Mouse (Mus musculus) ES-Bruce4 (cell line): Measurements from ENCODE around the gene Prkag2. TPM values are rescaled to one million over a fixed set of nuclear protein-coding genes. Genes with fewer than 3 reads are reported as not detected.

Experiments used
- H3K27ac ChIP-seq: 2 replicates; pipeline ENCODE4 v1.5.1; 2012; ENCODE audit warnings: low read length, inconsistent platforms; ENCODE audit not compliant: insufficient read depth
- H3K27me3 ChIP-seq: 2 replicates; pipeline ENCODE4 v1.6.1; 2012; ENCODE audit warnings: mild to moderate bottlenecking, low read length, inconsistent platforms; ENCODE audit not compliant: control insufficient read depth, poor library complexity, insufficient read depth, severe bottlenecking
- H3K36me3 ChIP-seq: 2 replicates; pipeline ENCODE4 v1.6.1; 2012; ENCODE audit warnings: inconsistent platforms, mild to moderate bottlenecking, low read length, moderate library complexity; ENCODE audit not compliant: control insufficient read depth, poor library complexity, insufficient read depth, severe bottlenecking
- H3K4me1 ChIP-seq: one replicate; pipeline ENCODE4 v1.8.1; 2011; ENCODE audit warnings: low read length; ENCODE audit not compliant: control insufficient read depth, insufficient read depth
- H3K4me3 ChIP-seq: 2 replicates; pipeline ENCODE4 v1.5.1; 2011; ENCODE audit warnings: low read depth, mild to moderate bottlenecking, low read length
- H3K9ac ChIP-seq: 2 replicates; pipeline ENCODE4 v1.6.1; 2012; ENCODE audit warnings: low read depth, mild to moderate bottlenecking, inconsistent platforms; ENCODE audit not compliant: poor library complexity, severe bottlenecking
- H3K9me3 ChIP-seq: replicated peaks from 2 replicates; pipeline ENCODE4 v1.6.1; 2012; ENCODE audit warnings: mild to moderate bottlenecking, low read length, inconsistent platforms; ENCODE audit not compliant: control insufficient read depth, poor library complexity, insufficient read depth, severe bottlenecking
- CTCF ChIP-seq: IDR thresholded peaks from one replicate; pipeline ENCODE4 v1.8.1; 2011; ENCODE audit warnings: low read depth, low read length
- EP300 ChIP-seq: IDR thresholded peaks from 2 replicates; pipeline ENCODE4 v1.6.1; 2011; ENCODE audit warnings: low read depth, low read length; ENCODE audit not compliant: insufficient read depth
- POLR2A ChIP-seq: IDR thresholded peaks from one replicate; pipeline ENCODE4 v1.8.1; 2011; ENCODE audit warnings: low read length; ENCODE audit not compliant: insufficient read depth
- polyA plus RNA-seq: library from polyadenylated mRNA; stranded (reverse); fragments of >200 nt; gene quantifications from 2 replicates; pipeline ENCODE4 v1.2.4, GENCODE M21; 2011; ENCODE audit warnings: low read depth; ENCODE audit not compliant: missing spikeins, insufficient read depth, insufficient read length

Prkag2 gene
- polyA plus RNA-seq, 1 experiment = 22.0 TPM

DNA sequence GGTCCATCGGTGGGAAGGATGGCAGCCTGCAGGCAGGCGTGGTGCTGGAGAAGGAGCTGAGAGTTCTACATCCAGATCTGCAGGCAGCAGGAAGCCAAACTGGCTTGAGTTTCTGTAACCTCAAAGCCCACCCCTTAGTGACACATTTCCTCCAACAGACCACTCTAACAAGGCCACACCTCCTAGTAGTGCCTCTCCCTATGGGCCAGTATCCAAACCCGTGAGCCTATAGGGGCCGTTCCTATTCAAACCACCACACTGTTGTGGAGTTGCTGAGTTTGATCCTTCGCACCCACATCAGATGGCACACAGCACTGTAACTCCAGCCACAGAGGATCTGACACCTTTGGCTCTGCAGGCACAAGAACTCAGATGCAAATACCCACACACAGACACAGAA, 185.3 kb downstream of the Prkag2 start:
- TF ChIP-seq POLR2A (no peak), CTCF (no peak), EP300 (no peak)
- Histone ChIP-seq H3K27ac (no peak overlapping the region), H3K9ac (no peak overlapping the region), H3K9me3 (no peaks in the 10 kb centered on the region), H3K4me1 (no peaks in the 10 kb centered on the region), H3K4me3 (no peak overlapping the region), H3K36me3 (no peaks in the 10 kb centered on the region), H3K27me3 (no peaks in the 10 kb centered on the region)

GRCm38 (mm10) chr5:24913656-24914055, 186.8 kb downstream of the Prkag2 start:
- Histone ChIP-seq H3K4me1 (no peaks in the 10 kb centered on the region), H3K27ac (no peak overlapping the region), H3K4me3 (no peak overlapping the region), H3K9me3 (no peaks in the 10 kb centered on the region), H3K27me3 (no peaks in the 10 kb centered on the region), H3K9ac (no peak overlapping the region), H3K36me3 (no peaks in the 10 kb centered on the region)
- no peak for TF ChIP-seq EP300
- no peak for TF ChIP-seq CTCF
- no peak for TF ChIP-seq POLR2A

- H3K27me3 ChIP-seq = no peaks in the 10 kb centered on the region
- H3K36me3 ChIP-seq = no peaks in the 10 kb centered on the region
- peak overlapping the region; percentile 40 for H3K27ac ChIP-seq
- TF ChIP-seq CTCF (peak; percentile 52), EP300 (no peak)
- peak overlapping the region; percentile 70 for H3K4me3 ChIP-seq
- H3K9ac ChIP-seq = peak overlapping the region; percentile 85
- H3K9me3 ChIP-seq = no peaks in the 10 kb centered on the region
- H3K4me1 ChIP-seq = no peaks in the 10 kb centered on the region
Measured at GRCm38 (mm10) chr5:24908820-24909716, 191.4 kb downstream of the Prkag2 start.

DNA sequence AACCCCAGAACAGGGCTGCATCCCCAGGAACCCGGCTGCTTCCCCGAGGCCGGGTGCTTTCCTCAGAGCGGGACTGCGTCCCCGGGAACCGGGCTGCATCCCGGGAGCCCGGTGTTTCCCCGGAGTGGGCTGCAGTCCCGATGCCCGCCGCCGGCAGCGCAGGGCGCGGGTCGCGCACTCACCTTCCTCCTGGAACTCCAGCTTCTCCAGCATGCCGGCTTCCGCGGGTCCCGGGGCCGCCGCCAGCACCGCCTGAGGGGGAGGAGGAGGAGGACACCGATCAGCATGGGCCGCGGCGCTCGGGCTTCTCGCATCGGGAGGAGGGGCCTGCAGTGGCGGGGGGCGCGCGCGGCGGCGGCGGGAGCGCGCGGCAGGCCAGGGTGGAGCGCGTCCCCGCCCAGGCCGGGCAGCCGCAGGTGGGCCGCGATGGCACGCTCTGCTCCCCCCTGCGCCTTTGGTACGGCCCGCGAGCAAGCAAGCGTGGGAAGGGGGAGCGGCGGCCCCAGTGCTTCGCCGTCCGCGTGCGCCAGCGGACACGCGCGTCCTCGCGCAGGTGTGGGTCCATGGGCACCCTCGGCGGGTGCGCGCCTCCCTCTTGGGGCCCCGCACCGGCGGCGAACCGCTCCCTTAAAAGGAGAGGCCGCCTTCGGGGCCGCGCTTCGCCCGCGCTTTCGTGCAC, 192.2 kb downstream of the Prkag2 start:
- Histone ChIP-seq H3K27ac (no peak overlapping the region), H3K36me3 (no peaks in the 10 kb centered on the region), H3K9me3 (no peaks in the 10 kb centered on the region), H3K9ac (peak overlapping the region; percentile 85), H3K4me1 (no peaks in the 10 kb centered on the region), H3K27me3 (no peaks in the 10 kb centered on the region), H3K4me3 (peak overlapping the region; percentile 86)
- TF ChIP-seq EP300 (no peak), CTCF (no peak), POLR2A (no peak)

- H3K27ac ChIP-seq = no peak overlapping the region
- peak overlapping the region; percentile 85 for H3K9ac ChIP-seq
- no peaks in the 10 kb centered on the region for H3K4me1 ChIP-seq
- no peaks in the 10 kb centered on the region for H3K36me3 ChIP-seq
- H3K4me3 ChIP-seq = peak overlapping the region; percentile 86
- H3K9me3 ChIP-seq = no peaks in the 10 kb centered on the region
- no peaks in the 10 kb centered on the region for H3K27me3 ChIP-seq
- no peak for TF ChIP-seq POLR2A
- no peak for TF ChIP-seq CTCF
- TF ChIP-seq EP300 = no peak
Measured at GRCm38 (mm10) chr5:24907737-24908136, 192.7 kb downstream of the Prkag2 start.

DNA sequence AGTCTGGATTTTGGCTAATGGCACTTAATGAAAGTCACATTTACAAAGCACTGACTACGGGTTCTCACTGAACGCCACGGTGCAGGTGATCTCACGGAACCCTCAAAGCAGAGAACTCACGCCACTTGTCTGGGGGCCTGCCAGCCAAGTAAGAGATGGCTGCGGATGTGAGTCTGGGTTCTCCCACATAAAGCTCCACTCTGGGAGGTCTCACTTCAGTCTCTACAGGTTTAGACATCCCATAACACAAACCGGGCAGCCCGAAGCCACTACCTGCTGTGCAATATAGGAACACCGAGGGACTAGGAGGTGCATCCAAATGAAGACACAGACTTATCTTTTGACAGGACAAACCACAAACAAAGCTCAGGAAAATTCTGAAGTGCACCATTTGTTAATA, 193.6 kb downstream of the Prkag2 start:
- Histone ChIP-seq H3K27ac (no peak overlapping the region), H3K4me1 (no peaks in the 10 kb centered on the region), H3K4me3 (no peak overlapping the region), H3K36me3 (no peaks in the 10 kb centered on the region), H3K27me3 (no peaks in the 10 kb centered on the region), H3K9ac (no peak overlapping the region), H3K9me3 (no peaks in the 10 kb centered on the region)
- TF ChIP-seq CTCF (no peak), EP300 (no peak), POLR2A (no peak)
